Mouse (Mus musculus) thymus, adult 18-20 months (tissue): ENCODE results near the gene Tmem108.
A peak's percentile ranks its signal among the peaks of the same experiment; 100 is the strongest.

ENCODE experiments used
- DNase-seq, 2 experiments: peaks; one replicate each; pipeline ENCODE4 v3.0.0; 2022; ENCODE audit warnings: mixed read lengths in 2 of 2

Gene Tmem108

GRCm38 (mm10) chr9:103544599-103544998, 217.0 kb downstream of the Tmem108 start:
- no peak for DNase-seq

- no peak for DNase-seq
These were observed 221.1 kb downstream of the Tmem108 start for GRCm38 (mm10) chr9:103540518-103540917.

- no peak for DNase-seq
These were observed 223.4 kb downstream of the Tmem108 start for GRCm38 (mm10) chr9:103538047-103538816.

- DNase-seq = no peak
These were observed 225.5 kb downstream of the Tmem108 start for GRCm38 (mm10) chr9:103536059-103536634.

GRCm38 (mm10) chr9:103525041-103525537, 236.5 kb downstream of the Tmem108 start:
- no peak for DNase-seq

GRCm38 (mm10) chr9:103524600-103524999, 237.0 kb downstream of the Tmem108 start:
- no peak for DNase-seq

- no peak for DNase-seq
These were observed 237.8 kb downstream of the Tmem108 start for GRCm38 (mm10) chr9:103523742-103524403.

GRCm38 (mm10) chr9:103523008-103523407, 238.6 kb downstream of the Tmem108 start:
- DNase-seq = no peak

GRCm38 (mm10) chr9:103513884-103514283, 247.8 kb downstream of the Tmem108 start:
- no peak for DNase-seq

- DNase-seq = no peak
These were observed 249.4 kb downstream of the Tmem108 start for GRCm38 (mm10) chr9:103512257-103512656.

- no peak for DNase-seq
These were observed 254.6 kb downstream of the Tmem108 start for GRCm38 (mm10) chr9:103506968-103507584.

- no peak for DNase-seq
These were observed 256.6 kb downstream of the Tmem108 start for GRCm38 (mm10) chr9:103505067-103505466.

GRCm38 (mm10) chr9:103504646-103505045, 257.0 kb downstream of the Tmem108 start:
- no peak for DNase-seq

- no peak for DNase-seq
These were observed 257.9 kb downstream of the Tmem108 start for GRCm38 (mm10) chr9:103503586-103504298.

GRCm38 (mm10) chr9:103502655-103503054, 259.0 kb downstream of the Tmem108 start:
- no peak for DNase-seq

GRCm38 (mm10) chr9:103501861-103502364, 259.7 kb downstream of the Tmem108 start:
- DNase-seq = no peak

GRCm38 (mm10) chr9:103499366-103499765, 262.3 kb downstream of the Tmem108 start:
- no peak for DNase-seq

GRCm38 (mm10) chr9:103498699-103499098, 262.9 kb downstream of the Tmem108 start:
- no peak for DNase-seq

GRCm38 (mm10) chr9:103495391-103495790, 266.2 kb downstream of the Tmem108 start:
- no peak for DNase-seq

GRCm38 (mm10) chr9:103494346-103495020, 267.2 kb downstream of the Tmem108 start:
- DNase-seq = no peak

- no peak for DNase-seq
These were observed 269.7 kb downstream of the Tmem108 start for GRCm38 (mm10) chr9:103491985-103492384.

- DNase-seq = peak; percentile 57 to 59
These were observed 271.2 kb downstream of the Tmem108 start for GRCm38 (mm10) chr9:103490439-103490838.
